Mouse (Mus musculus): ENCODE data around the gene Nr1h2.

Nr1h2 gene

DNA sequence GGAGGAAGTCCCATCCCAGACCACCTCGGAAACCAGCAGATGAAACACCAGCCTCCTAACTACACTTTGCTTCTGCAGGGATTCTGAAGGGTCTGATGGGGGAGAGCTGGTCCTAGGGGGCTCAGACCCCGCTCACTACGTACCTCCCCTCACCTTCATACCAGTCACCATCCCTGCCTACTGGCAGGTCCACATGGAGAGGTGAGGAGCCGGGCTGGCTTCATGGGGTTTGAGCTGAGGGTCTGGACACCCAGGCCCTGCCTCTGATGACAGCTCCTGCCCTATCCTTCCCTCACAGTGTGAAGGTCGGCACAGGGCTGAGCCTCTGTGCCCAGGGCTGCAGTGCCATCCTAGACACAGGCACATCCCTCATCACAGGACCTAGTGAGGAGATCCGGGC lies 31.2 kb upstream of the Nr1h2 start:
- no peak for DNase-seq

DNA sequence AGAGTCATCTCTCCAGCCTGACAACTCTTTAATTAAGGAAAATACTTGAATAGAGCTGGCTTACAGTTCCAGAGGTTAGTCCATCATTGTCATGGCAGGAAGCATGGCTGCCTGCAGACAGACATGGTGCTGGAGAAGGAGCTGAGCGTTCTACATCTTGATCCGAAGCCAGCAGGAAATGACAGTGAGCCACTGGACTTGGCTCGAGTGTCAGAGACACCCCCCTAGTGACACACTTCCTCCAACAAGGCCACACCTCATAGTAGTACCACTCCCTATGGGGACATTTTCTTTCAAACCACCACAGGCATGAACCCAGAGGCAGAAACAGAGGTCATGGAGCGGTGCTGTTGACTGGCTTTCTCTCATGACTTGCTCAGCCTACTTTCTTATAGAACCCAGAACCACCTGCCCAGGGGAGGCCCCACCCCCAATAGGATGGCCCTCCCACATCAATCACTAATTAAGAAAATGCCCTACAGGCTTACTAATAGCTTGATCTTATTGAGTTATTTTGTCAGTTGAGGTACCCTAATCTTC lies 30.6 kb upstream of the Nr1h2 start:
- DNase-seq, result no peak

DNA sequence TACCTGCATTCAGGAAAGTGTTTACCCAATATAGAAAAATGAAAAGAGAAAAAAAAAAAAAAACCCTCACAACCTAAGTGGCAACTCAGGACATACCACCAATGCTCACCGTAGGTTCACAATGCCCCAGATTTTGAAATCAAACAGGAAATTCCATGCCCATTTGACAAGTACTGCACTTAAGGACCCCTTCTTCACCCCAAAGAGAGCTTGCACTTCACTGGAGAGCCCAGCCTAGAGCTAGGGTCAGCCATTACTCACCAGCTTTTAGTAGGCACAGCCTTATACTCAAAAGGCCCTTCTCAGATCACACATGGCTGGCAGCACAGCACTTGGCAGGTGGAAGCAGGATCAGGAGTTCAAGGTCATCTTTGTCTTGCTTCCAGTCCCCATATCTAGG lies 29.4 kb upstream of the Nr1h2 start:
- DNase-seq, result no peak

DNA sequence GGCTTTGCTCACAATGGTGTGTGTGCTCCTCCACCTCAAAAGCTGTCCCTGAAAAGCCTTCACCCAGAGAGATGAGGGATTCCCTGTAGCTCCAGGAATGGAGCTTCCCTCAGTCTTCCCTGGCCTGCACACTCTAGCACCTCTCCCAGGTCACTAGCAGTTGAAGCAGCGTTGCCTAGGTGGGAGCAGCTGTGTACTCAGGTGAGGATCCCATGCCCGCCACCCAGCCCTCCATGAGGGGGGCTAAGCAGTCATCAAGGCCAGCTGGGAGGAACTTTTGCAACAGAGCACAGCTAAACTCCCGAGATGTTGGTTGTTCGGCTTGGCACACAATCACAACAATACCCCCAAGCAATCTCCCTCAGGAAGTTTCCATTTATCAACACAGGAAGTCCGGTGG lies 29.0 kb upstream of the Nr1h2 start:
- no peak for DNase-seq

DNA sequence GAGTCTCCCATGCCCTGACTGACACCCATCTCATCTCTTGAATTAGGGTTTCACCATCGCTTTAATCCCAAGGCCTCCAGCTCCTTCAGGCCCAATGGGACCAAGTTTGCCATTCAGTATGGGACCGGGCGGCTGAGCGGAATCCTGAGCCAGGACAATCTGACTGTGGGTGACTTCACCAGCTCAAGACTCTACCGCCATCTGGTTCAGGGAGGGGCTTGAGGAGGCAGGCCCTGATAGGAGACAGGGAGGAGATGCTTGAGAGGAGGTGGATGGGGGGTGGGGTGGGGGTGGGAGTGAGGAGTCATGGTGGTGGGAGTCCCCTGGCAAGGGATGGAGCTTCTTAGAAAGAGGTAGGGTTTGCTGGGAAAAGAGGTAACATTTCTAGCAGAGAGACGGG lies 27.9 kb upstream of the Nr1h2 start:
- DNase-seq, result no peak

DNA sequence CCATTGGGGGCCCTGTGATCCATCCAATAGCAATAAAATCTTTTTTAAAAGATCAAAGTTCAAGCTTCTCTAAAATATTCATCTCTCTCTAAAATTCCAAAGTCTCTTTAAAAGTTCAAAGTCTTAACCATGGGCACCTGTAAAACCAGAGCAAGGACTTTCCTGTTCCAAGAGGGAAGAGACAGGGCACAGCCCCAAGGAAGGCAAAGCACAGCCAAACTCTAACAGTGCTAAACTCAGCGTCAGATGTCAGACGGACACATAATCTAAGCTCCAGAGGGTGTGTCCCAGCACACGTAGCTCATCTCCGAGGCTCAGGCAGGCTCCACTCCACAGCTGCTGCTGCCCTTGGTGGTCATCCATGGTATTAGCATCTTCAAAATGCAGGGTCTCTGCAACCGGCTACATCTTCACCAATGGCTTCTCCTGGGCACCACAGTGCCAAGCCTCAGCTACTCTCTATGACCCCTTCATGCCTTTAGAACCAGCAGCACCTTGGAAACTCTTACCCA lies 22.6 kb upstream of the Nr1h2 start:
- no peak for DNase-seq

DNA sequence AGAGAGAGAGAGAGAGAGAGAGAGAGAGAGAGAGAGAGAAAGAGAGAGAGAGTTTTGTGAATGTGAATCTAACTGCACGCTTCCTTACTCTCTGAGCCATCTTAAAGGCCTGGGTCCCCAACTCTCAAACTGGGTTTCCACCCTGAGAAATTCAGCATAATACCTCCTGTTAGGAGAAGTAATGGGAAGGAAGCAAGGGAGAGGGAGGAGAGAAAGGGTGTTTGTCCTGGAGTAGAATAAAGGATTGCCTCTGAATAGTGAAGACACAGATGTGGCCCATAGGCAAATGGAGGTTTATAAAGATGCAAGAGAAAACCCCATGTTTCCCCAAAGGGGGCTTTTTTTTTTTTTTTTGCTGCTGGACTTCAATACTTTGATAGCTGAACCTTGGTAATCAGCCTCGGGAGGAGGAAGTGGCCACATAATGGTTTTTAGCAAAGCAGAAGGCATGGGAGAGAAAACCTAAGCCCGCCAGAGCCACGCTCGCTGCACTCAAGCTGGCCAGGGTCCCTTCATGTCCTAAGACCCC lies 19.3 kb upstream of the Nr1h2 start:
- DNase-seq, result no peak

DNA sequence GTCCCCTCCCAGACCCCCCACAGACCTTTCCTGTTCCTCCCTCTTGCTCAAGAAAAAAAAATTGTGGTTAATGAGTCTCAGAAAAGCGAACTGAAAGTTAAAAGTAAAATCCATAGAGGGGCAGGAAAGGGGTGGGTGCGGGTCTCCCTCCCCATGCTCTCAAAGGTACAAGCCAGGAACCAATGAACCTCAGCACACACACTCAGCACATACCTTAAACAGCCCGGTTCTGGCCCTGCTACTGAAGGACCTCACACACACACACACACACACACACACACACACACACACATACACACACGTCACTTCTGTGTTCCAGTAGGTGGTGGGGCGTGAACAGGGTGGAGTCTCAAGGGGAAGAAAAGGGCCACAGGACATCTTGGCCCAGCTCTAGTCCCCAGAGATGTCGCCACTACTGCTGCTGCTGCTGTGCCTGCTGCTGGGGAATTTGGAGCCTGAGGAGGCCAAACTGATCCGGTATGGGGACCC lies 18.5 kb upstream of the Nr1h2 start, which contains the start of gene Napsa:
Gene Napsa, plus strand, starts transcription at position 168 of the 489 bp plus-strand sequence.
- no peak for DNase-seq

DNA sequence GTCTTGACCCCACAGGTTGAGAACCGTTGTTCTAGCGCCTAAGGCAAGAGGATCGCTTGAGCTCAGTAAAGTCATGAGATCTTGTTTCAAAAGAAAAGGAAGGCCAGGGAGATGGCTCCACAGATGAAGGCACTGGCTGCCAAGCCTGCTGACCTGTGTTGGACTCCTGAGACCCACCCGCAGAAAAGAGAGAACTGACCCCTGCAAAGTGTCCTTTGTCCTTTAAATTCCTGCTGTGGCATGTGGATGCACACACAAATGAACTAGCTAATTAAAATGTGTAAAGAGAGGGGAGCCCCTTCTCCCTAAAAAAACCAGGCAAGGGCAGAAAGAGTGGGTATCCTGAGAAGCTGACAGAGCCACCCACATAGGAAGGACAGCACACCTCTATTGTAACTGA lies 18.1 kb upstream of the Nr1h2 start:
- DNase-seq, result no peak

DNA sequence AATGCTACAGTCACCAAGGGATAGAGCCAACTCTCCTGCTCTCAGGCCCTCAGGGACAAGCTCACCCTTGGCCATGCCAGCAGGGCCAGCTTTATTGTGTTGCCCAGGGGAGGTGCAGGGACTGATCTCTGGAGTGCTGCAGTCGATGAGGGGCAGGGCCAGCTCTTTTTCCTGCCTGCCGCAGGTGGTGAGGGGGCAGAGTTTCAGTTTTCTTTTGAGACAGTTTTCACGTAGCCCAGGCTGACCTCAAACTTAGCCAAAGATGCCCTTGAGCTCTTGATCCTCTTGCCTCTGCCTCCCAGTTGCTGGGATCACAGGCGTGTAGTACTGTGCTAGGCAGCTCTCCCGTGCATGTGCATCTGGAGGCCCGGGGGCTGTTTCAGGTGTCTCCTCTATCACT lies 17.2 kb upstream of the Nr1h2 start:
- DNase-seq, result no peak

DNA sequence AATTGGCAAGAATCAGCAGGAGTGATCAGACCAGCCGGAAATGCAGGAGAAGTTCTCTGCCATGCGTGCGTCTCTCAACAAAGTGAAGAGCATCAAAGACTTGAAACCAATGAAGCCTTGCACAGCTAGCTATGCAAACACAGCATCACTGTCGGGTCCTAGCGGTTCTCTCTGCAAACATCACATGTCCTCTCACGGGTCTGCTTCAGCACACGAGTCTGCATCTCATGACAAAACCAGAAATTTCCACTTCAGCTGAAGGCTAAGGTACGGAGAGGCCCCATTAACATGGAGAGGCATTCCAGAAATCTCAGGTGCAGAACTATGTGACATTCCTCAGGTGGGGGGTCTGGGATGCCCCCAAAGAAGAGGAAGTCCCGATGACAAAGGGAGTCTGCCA lies 15.1 kb upstream of the Nr1h2 start:
- no peak for DNase-seq

DNA sequence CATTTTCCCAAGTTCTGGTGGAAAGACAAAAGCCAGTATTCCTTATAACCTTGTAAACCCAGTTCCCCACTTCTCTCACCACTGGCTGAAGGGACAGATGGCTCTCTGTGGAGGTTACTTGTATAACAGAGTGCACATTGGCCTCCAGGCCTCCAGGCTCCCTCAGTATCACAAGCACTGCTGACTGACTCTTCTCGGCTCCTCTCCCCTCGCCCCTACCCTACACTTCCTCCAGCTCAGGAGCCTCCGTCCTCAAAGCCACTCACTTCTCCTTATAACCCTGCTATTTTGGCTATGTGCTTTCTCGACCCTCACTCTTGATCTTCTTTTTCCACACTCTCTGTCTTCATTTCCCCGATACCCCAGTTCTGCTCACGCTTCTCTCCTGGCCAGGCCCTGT lies 11.7 kb upstream of the Nr1h2 start:
- DNase-seq, result no peak

DNA sequence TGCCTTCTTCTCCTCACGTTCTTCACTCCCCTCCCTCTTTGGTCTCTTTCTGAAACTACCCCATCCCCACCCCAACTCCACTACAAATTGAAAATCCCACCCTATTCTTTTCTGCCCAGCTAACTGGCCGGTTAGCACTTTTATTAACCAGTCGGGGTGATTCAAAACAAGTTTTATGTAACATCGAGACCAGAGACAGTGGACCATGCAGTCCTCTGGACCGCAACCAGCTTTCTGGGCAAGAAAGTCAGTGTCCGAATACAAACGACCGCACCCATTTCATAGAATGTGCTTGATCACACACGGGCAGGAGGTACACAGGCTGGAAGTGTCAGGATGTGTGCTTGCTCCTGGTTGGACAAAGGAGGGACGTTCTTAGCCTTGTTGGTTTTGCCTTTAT lies 10.7 kb upstream of the Nr1h2 start:
- DNase-seq, result no peak

DNA sequence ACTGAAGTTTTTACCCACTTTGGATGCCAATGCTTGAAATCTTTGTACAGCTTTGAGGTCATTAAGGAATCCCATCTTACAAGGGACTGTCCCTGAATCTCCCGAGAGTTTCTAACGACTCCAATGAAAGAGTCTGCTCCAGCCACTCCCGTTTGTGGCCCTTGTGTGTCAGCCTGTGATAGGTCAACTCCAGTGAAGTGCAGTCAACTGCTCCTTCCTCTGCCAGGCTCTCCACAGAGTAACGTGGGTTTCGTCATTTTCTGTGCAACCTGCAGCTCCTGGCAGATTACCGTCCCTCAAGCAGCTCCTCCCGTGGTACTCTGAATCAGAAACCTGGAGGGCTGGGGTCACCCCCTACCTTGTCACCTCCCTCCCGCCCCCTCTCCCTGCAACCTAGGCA lies 9.5 kb upstream of the Nr1h2 start:
- no peak for DNase-seq

DNA sequence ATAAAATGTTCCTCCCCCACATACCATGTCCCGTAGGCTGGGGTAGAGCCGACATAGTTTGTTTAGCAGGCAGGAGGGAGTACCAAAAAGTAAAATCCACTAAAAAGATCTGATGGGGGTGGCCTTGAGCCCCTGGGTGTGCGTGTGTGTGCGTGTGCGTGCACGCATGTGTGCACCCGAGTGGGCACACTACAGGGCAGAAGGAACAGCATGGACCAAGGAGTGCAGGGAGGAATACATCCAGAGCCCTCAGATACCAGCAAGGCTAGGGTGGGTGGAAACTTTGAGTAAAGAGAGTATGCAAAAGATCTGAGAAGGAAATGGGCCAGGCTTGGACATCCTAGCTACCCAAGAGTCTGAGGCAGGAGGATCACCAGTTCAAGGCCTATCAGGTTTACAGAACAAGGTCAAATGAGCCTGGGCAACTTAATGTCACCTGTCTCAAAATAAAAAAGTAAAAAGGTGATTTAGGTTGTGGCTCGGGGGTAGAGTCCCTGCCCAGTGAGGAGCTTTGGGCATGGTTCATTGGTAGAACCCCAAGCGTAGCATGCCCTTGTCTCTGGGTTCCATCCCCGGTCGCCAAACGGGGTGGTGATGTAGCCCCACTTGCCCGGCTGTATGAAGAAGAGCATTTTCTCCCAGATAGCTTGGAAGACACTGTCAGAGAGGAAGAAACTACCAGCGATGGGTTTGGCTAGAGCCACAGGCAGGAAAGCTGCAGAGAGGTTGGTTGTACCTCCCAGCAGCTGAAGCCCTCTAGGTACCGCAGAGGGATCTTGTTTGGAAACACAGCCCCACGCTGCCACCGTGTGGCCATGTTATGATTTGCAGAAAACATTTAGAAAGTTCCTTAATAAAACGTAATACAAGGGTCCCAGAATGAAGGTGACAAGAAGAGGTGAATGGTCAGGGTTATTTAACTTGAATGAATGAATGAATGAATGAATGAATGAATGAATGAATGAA lies 7.0 kb upstream of the Nr1h2 start:
- peak; percentile 88 for DNase-seq

DNA sequence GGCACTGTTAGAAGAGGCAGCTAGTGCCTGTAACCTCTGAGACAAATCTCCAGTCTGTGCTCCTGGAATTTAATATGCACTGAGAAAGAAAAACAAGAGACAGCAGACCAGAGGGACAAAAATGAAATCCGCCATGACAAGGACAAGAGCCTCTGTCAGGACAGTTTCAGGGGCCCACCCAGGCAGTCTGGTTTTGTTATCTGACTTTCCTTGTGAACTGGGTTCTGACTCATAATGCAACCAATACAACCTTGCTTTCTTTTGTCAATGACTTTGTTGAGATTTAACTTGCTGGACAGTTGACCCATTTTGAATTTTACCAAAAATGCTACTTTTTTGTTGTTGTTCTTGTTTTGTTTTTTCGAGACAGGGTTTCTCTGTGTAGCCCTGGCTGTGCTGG lies 3.9 kb upstream of the Nr1h2 start:
- no peak for DNase-seq

DNA sequence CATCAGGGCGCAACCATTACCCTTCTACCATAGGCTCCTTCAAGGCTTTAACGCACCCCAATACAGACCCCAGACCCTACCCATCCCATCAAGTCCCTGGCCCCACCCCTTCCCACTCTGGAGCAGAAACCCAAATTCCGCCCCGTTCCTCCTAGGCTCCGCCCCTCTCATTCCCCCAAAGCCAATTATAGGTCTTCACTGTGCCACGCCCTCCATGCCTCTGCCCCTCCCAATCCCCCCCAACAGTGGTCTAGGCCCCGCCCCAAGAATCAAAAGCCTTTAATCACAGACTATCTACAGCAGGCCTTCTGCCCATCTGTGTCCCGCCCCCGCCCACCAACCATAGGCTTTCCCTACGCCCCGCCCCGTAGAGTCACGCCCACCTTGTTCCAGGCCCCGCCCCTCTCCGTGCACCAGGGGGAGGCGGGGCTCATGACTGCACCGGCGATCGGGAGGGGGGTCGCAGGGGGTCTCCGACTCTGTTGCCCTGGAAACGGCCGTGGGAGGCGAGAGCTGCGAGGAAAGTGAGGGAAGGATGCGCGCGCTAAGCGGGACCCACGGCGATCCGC lies 471 bp downstream of the Nr1h2 start:
- peak; percentile 93 for DNase-seq

DNA sequence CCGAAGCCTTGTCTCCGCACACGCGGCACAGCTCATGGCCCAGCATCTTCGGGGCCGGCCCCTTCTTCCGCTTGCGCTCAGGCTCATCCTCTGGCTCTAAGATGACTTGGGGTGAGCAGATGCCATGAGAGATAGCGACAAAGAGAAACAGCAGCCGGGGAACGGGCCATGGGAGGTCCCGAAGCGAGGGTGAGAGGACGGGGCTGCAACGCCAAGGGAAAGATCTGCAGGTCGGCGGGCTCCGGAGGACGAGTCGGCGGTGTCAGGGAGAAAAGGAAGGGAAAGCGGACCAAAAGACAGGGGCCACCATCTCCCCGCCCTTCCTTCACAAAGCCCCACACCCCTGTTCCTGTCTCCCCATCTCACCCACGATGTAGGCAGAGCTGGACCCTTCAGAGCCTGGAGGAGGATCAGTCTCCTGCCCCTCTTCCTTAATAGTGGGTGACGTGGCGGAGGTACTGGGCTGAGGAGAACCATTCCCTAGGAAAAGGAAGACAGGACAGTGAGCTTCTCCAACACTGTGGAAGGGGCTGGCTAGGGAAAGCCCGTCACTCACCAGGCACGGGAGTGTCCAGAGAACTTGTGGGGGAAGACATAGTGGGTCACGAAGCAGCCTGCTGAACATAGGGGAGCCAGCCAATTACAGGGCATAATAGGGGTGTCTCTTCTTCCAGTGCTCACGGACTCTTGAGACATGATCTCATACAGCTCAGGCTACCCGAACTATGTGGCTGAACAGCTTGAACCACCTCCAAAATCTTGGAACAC lies 1.4 kb downstream of the Nr1h2 start:
- DNase-seq, result no peak

DNA sequence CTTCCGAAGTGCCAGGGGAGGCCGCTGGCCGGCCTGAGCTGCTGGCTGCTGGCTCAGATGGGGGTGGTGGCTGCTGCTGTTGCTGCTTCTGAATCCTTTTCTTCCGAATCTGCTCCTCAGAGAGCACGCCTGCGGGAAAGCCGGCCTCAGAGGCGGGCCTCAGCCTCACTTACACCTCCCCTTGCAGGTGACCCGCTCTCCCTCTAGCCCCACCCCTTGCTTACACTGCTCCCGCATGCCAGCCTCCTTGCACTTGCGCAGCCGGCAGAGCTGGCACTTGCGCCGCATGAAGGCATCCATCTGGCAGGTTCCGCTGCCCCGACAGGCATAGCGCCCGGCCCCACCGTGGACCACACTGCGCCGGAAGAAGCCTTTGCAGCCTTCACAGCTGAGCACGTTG lies 2.0 kb downstream of the Nr1h2 start:
- no peak for DNase-seq

DNA sequence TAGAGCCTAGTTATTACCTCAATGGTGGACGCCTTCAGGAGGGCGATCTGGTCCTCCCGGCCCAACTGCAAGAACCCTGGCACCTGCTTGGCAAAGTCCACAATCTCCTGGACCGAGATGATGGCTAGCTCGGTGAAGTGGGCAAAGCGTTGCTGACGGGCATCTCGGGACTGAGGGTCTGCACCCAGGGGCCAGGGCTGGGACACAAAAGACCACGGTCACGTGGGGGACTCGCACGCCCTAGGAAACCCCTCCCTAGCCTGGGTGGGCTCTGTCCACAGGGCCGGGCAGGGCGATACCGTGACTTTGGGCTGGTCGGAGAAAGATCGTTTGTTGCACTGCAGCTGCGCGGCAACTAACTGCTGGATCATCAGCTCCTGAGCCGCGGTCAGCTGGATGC lies 2.5 kb downstream of the Nr1h2 start:
- DNase-seq, result no peak

DNA sequence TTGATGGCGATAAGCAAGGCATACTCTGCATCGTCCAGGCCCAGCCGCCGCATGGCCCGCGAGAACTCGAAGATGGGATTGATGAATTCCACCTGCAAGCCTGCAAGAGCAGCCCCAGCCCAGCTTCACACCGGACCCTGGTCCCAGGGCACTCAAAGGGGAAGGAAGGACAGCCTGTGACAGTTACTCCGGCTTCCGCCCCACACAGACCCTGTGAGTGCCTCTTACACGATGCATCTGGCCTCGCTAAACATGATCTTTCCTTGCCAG lies 3.4 kb downstream of the Nr1h2 start:
- DNase-seq, result no peak

DNA sequence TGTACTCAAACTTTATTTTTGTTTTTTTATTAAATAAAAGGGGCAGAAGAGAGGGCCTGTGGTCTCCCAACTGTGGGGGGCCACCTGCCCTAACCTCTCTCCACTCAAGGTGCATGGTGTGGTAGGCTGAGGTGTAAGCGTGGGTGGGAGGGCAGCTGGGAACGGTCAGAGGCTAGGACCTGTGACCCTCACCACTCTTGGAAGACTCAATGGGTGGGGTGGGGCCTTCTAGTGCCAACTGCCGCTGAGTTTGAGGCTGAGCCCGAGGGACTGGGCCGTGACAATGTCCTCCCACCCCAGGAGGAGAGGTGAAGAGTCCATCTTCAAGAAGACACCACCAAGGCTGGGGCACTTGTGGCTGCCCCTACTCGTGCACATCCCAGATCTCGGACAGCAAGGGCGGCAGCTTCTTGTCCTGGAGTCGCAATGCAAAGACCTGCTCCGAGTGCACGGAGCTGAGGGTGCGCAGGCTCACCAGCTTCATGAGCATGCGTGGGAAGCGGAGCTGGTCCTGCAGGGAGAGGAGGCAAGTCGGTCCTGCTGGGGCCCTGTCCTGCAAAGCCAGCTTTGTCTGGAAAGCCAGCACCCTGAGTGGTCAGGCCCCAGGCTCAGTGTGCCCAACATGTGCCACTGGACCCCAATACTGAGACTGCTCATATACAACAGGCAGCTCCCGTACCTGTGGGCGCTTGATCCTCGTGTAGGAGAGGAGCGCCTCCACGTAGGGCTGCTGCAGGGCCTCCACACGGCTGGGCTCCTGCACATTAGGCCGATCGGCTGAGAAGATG lies 3.9 kb downstream of the Nr1h2 start:
- no peak for DNase-seq
